Mouse (Mus musculus): Measurements from ENCODE around the gene Cmtm3. TPM values are rescaled to one million over a fixed set of nuclear protein-coding genes. Genes with fewer than 3 reads are reported as not detected.
"Not testable (repeated sequence)": the region's sequence is repeated elsewhere in the genome, so short reads cannot be mapped to it uniquely, and the experiment has no call there.

The Cmtm3 gene
- 73.6 and 85.9 TPM in 2 replicates for total RNA-seq (2021)
- long read RNA-seq, transcript Cmtm3-201 (5 exons, 1,616 nt): major isoform, 24 of 40 reads
- long read RNA-seq, partial matches to known transcripts: 6 of 40 reads
- long read RNA-seq, other reads (novel, unspliced or antisense): 10 of 40 reads

DNA sequence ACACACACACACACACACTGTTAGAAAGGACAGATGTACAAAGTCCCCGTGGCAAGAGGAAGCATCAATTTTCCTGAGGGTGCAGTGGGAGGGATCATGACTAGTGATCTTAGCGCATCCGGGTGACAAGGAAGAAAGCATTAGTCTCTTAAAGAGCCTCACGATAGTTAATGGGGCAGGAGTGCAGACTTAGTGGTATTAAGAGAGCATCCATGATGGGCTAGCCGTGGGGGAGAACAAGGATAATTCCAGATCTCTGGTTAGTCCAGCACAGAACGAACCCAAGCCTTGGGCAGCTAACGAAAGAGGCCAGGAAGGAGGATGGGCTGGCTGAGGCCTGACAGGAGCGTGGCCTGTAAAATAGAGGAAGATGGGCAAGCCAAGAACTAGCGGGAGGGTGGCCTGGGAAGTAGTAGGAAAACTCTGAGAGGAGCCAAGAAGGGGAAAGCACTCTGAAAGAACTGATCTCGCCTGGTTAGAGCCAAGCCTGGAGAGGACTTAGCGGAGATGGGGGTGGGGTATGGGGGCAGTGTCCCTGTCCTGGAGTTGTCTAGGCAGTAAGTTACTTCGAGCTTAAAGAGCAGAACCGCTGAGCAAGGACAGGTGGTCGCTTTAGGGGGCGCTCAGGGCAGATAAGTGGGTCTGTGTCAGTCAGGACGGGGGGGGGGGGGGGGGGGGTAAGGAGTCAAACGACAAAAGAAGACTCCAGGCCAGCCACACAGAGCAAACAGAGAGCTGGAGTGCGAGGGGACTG lies at the start of gene Cmtm3:
Cmtm3 (plus strand) TSS at position 182 of the 754 bp plus-strand sequence.
- DNase-seq: no peak

DNA sequence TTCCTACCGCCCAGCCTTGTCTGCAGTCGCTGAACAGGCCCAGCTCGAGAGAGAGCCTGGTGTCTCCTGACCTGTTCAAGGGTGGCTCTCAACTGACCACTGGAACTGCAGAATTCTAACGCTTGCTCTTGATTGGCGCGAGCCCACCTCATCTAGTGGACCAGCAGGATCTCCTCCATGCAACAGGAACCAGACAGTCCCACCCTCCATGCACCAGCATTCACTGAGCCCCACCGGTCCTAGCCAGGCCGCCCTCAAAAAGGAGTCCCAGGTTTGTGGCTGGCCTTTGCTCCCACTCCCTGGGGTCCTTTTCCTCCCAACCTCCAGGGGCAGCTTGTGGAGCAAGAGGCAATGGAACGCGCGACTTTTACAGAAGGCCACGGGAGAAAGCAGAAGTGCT lies 46.1 kb upstream of the Cmtm3 start, which contains the start of gene Cmtm2a:
Cmtm2a (minus strand) TSS at position 101 of the 400 bp plus-strand sequence.
- not testable (repeated sequence) for DNase-seq

DNA sequence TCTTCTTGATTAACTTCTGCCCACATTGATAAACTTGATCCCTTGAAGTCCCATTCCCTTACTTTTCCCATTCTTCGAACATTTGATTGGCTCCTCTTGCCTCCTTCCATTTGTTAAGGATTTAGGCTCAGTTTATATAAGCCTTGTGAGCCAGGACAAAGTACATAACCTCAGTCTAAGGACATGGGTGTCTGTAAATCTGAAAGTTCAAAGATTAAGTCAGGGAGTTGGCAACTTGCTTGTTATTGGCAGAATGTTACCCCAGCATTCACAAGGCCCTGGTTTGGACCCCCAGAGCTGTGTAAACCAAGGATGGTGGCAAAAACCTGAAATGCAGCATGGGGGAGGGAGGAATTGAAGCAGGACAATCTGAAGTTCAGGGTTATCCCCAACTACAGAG lies 44.8 kb upstream of the Cmtm3 start:
- DNase-seq: no peak

DNA sequence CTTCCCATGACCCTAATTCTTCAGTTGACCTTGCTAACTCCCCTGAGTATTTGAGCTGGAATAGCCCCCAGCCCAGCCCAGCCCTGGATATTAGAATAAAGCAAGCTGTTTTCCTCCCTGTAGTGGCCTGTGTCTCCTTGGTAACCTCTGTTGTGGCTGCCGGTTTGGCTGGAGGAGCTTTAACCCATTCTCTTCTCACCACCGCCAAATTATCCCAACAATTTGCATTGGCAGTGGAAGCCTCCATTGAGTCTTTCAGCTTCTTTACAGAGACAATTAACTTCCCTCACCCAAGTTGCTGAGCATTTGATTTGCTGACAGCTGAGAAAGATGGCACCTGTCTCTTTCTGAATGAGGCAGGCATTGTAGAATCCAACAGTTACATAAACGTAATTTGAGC lies 37.6 kb upstream of the Cmtm3 start:
- DNase-seq: not testable (repeated sequence)

DNA sequence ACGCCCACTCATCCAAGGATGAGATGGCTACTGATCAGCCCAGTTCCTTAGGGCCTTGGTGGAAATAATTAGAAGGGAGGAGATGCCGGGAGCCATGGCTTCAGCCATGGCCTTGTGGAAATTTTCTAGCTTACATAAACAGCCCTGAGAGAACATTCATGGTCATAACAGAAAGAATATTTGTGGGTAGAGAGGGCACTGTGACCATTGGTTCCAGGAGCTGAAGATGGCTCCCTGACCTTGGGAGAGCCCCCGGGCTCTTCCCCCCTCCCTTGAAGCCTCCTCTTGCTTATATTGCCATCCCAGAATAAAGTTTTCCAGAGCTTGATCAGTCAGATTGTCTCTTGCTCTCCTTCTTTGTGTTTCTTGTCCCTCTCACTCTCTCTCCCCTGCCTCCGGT lies 36.7 kb upstream of the Cmtm3 start:
- DNase-seq: not testable (repeated sequence)

DNA sequence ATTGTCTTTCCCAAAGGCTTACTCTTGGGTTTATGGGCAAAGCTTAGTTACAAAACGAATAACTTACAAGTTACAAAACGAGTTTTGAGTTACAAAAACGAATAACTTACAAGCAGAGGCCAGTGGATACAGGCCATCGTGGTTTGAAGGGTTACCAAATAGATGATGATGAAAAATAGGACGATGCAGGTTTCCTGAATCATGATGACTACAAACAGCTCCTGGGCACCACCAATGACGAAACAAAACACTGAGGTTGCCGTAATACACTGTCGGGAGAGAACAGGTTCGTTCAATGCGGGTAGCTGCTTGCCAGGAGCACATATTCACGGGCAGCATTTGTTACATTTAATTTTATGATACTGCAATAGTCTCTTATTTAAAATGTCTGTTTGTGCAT lies 34.2 kb upstream of the Cmtm3 start:
- no peak for DNase-seq

DNA sequence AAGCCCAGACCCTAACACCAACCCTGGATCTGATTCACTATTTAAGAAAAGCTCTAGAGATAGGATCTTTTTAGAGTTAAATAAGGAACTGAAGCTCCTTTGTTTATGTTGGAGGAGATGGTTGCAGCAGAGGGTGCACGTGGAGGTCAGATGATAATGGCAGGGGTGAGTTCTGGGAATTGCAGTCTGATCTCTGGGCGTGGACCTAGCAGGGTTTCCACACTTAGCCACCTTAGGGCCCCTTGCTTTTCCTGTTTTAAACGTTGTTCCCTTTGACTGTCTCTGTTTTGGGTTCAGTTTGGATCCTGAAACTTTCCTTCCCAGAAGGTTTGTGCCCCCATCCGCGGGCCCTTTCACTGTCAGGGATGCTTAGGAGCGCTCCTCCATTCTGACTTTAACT lies 30.9 kb upstream of the Cmtm3 start:
- DNase-seq: not testable (repeated sequence)

DNA sequence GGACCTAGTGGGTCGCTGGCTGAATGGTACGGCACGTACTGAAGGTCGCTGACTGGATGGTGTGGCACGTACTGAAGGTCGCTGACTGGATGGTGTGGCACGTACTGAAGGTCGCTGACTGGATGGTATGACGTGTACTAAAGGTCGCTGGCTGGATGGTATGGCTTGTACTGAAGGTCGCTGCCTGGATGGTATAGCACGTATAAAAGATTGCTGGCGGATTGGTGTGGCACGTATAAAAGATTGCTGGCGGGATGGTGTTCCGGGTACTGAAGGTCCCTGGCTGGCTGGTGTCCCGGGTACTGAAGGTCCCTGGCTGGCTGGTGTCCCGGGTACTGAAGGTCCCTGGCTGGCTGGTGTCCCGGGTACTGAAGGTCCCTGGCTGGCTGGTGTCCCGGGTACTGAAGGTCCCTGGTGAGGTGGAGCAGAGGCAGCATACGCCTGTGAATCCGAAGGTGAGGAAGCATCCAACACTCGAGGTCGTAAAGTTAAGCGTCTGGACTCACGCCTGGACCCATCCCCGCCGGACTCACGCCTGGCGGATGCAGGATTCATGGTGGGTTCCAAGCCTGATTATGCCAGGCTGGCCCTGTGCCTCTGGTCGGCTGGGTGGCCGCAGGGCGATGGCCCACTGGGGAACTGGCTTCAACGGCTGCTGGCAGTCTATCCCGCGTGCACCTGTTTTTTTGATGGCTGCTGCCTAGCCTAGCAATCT lies 29.6 kb upstream of the Cmtm3 start, which contains the start of the genes Gm45711 and Cmtm1:
Gm45711 (minus strand) TSS at position 641 of the 715 bp plus-strand sequence.
Cmtm1 (minus strand) TSS at position 705 of the 715 bp plus-strand sequence.
- DNase-seq: peak; percentile 56

DNA sequence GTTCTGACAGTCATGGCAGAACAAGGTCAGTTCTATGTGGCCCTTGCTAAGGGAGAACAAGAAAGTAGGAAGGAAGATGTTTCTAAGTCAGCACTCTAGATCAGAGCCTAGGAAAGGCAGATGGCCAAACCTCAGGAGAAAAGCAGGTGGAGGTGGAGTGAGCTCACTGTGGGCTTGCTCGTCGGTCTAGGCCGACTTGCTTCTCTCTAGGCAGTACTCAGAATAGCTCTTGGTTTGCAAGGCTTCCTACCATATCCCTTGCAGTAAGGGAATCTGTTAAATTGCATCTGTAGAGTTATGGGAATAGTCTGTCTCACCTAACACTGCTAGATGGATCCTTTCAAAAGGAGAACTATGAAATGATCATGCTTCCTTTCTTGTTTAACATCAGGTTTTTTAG lies 27.2 kb upstream of the Cmtm3 start:
- DNase-seq: not testable (repeated sequence)

DNA sequence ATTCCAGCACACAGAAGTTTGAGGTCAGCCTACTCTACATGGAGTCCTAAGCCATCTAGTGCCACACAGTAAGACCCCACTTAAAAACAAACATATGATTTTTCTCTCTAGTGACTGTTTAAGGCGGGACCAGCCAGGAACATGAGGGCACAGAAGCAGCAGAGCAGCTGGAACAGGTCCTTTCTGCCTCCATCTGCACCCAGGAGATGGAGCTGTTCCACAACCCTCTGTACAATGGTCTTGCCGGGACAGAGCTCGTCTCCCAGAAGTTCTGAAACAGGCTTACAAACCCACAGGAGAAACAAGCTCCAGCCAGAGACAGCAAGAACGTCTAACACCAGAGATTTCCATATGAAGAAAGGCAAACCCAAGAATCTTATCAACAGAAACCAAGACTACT lies 25.9 kb upstream of the Cmtm3 start:
- DNase-seq: no peak

DNA sequence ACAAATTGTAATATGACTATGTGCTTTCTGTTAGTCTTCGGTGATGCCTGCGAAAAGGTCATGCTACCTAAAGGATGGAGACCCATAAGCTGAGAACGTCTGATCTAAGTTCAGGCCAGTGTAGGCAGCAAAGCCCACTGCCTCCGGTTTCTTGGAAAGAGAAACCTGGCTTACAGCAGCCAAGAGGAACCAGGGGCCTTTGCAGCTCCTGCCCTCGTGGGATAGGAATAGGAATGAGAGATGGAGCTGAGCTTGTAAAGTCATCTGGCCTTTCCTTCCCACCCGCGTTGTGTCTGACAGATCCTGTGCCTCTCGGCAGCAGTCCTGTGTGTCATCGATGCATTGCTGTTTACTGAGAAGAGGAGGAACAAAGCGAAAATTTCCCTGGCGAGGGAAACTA lies 17.9 kb upstream of the Cmtm3 start, which contains the start of gene Gm11020:
Gm11020 (plus strand) TSS at position 301 of the 400 bp plus-strand sequence.
- not testable (repeated sequence) for DNase-seq

DNA sequence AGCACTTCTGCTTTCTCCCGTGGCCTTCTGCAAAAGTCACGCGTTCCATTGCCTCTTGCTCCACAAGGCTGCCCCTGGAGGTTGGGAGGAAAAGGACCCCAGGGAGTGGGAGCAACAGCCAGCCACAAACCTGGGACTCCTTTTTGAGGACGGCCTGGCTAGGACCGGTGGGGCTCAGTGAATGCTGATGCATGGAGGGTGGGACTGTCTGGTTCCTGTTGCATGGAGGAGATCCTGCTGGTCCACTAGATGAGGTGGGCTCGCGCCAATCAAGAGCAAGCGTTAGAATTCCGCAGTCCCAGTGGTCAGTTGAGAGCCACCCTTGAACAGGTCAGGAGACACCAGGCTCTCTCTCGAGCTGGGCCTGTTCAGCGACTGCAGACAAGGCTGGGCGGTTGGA lies 17.3 kb upstream of the Cmtm3 start, which contains the start of gene Cmtm2b:
Cmtm2b (plus strand) TSS at position 301 of the 400 bp plus-strand sequence.
- not testable (repeated sequence) for DNase-seq

DNA sequence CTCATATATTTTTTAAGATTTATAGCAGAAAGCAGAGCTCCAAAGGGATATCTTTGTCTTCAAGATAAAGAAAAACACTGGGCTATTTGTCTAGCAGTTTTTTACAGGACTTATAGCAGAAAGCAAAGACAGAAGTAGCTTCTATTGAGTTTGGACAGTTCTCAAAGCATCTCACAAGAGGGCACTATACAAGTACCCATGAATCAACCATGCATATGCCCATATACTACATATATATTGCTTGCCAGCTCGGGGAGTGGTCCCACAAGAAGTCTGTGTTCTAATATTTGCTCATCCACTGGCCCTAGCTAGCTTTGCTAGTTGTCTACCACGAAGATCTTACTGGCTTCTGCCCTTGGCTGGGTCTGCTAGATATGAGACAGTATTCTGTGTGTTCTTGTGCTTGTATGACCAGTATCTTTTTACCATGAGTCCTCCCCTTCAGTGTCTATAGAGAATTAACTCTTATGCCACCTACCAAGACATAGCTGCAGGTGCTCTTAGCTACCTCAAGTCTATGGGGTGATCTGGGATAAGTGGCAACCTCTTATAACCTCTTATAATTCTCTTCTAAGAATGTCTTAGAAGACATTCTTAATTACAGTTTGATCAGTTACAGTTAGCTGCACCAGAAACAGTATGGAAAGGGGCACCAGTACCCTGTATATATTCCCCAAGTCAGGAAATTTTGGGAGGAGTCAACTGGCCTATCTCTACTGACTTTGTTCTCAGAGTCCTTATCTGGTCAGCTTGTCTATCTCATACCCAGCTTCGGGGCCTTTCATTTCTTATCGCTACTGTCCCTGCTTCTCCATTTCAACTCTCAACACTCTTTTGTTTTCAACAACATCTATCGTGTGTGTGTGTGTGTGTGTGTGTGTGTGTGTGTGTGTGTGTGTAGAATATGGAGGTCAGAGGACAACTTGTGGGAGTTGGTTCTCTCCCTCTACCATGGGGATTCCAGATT lies 6.3 kb upstream of the Cmtm3 start:
- no peak for DNase-seq

DNA sequence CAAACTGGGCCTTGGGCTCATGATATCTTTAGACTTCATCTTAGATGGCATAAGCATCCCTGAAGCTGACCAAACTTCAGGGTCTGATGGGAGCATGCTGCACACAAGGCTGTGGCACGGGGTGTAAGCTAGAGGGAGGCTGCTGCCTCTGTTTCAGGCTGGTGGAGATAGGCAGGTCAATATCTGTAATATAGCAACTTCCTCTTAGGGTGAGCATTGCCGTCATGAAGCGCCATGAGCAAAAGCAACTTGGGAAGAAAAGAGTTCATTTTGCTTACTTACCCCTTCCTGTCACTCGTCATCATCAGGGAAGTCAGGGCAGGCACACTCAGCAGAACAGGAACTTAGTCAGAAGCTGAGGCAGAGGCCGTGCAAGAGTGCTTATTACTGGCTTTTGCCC lies 5.4 kb upstream of the Cmtm3 start:
- DNase-seq: no peak

DNA sequence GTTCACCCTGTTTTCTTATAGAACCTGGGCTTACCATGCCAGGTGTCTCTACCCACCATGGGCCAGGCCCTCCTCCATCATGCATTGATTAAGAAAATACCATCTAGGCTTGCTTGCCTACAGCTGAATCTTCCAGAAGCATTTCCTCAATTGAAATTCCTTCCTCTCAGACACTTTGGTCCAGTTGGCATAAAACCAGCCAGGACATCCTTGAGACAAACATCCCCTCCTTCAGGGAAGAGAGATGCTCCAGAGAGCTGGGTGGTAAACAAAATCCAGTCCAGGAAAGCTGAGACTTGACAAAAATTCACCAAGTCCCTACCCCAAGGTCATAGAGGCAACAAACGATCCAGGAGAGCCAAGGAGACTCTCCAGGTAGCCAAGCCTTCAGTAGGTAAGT lies 5.0 kb upstream of the Cmtm3 start:
- DNase-seq: no peak

DNA sequence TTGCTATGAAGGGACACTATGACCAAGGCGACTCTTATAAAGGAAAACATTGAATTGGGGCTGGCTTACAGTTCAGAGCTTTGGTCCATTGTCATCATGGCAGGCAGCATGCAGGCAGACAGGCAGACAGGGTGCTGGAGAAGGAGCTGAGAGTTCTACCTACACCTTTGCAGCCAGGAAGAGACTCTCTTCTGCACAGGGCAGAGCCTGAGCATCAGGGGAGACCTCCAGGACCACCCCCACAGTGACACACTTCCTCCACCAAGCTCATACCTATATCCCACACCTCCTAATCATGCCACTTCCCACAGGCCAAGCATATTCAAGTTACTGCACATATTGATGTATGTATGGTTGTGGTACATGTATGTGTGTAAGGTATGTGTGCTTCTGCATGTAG lies 2.4 kb upstream of the Cmtm3 start:
- no peak for DNase-seq

DNA sequence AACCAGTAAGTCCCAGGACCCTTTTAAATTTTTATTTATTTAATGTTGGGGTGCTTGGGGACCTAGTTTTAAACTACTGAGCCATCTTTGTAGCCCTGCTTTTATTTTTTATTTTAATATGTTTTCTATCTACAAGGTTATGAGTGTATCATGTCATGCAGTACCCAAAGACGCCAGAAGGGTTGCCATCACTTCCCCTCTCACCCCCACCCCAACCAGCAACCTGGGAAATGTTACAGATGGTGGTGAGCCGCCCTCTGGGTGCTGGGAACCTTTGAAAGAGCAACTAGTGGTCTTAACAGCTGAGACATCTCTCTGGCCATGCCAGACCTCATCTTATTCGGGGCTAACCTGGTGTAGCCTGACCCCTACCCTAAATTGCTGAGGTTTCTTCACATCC lies 1.3 kb upstream of the Cmtm3 start:
- no peak for DNase-seq

DNA sequence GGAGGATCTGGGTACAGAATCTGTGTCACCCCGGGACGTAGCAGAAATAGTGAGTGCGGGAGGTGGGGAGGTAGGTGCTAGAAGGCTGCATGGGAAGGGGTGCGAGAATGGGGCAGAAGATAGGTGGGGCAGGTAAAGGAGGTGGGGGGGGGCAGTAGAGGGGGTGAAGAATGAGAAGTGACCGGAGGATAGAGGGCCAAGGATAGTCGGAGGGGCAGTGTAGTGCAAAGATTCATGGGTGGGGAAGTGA lies 698 bp downstream of the Cmtm3 start:
- no peak for DNase-seq

DNA sequence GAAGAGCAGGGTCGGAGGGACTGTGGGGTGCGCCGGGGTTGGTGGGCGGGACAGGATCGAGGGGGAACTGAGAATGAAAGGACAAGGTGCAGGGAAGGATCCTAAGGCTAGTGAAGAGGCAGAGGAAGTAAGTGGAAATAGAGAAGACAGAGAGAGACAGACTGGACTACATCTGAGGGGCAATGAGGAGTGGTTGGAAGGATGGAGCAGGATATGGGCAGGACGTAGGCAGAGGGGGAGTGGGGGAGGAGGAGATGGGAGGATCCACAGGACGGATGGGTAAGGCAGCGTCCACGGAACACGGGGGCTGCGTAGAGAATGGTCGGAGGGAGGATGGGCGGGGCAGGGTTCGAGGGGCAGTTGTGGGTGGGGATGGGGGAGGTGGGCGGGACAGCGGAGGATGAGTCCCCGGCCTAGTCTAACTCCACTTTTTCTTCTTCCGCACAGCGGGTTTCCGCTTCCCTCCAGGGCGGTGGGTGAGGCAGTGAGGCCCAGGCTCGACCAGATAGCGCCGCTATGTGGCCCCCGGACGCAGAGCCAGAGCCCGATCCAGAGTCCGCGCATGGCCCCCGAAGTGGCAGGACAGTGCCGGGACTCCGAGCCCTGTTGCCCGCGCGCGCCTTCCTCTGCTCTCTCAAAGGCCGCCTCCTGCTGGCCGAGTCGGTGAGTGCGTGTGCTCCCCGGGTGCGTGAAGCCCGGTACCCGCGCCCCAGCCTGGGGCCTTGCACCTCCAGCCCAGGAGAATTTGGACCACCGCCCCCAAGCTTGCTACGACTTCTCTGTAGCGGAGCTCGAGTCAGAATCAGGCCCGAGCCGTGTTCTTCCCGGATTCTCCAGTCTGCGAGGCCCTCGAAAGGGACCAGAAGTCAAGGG lies 1.3 kb downstream of the Cmtm3 start:
- peak; percentile 83 for DNase-seq

DNA sequence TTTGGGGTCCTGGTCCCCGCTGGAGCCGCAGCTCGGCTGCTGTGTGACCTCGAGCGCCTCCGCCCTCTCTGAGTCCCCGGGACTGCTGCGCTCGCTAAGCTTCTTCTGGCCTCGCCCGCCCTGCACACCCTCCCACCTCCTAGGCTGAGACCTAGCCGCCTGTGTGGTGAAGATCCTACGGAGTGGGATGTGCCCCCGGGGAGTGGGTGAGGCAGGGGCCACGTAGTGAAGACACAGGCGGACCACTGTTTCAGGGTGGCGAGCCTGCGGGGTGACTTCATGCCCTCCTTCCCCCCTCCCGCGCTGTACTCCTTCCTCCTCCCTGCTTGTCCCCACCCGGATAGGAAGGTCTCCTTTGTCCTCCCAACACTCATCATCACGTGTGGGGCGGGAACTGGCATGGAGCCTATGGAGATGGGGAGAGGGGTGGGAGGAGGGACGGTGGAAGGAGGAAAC lies 1.9 kb downstream of the Cmtm3 start:
- DNase-seq: peak; percentile 81

DNA sequence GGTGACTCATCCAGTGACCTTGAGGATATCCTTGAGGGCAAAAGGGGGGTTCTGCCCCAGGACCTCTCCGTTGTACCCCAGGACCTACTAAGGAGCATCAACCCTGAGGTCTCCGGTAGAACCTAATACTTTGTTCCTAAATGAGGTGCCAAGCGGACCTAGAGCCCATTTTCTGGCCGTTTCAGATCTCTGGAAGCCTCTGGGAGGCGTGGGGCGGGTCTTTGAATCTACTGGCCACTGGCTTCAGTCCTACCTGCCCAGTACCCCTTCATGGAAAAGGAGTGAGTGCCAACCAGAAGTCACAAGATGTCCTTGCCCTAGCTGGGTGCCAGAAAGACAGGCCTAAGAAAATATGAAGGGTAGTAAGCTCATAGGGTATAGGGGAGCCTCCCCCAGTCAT lies 2.5 kb downstream of the Cmtm3 start:
- no peak for DNase-seq

Measured in adrenal gland, postnatal 25 days (tissue).